Mouse (Mus musculus) intestine, postnatal 0 days (tissue): ENCODE measurements at regions not wholly inside any gene's neighbourhood (a gene's known extent, or its start where the extent isn't known, plus 50 kb on each side); places are given as distances from the start of the nearest gene placed in this dataset.

Experiments used
- ATAC-seq: fragments of 200-750 bp; cut with Nextera tagmentation; 2 replicates; pipeline ENCODE4 v1.8.0; 2017; ENCODE audit warnings: mild to moderate bottlenecking, moderate TSS enrichment, moderate library complexity
- H3K27ac ChIP-seq: fragments of 300-500 bp; sonication (generic); 2 replicates; pipeline ENCODE4 v1.5.1; 2014; ENCODE audit warnings: mild to moderate bottlenecking, low read depth, low read length, moderate library complexity
- H3K27me3 ChIP-seq: fragments of 300-500 bp; sonication (generic); replicated peaks from 2 replicates; pipeline ENCODE4 v1.6.1; 2014; ENCODE audit warnings: low read length, mixed read lengths; ENCODE audit not compliant: control insufficient read depth, insufficient read depth
- H3K36me3 ChIP-seq: fragments of 300-500 bp; sonication (generic); 2 replicates; pipeline ENCODE4 v1.6.1; 2014; ENCODE audit warnings: mild to moderate bottlenecking, moderate library complexity; ENCODE audit not compliant: control insufficient read depth, insufficient read depth
- H3K4me1 ChIP-seq: fragments of 300-500 bp; sonication (generic); replicated peaks from 2 replicates; pipeline ENCODE4 v1.6.1; 2014; ENCODE audit warnings: antibody characterized with exemption, low read length, mixed read lengths; ENCODE audit not compliant: control insufficient read depth, insufficient read depth
- H3K4me2 ChIP-seq: fragments of 300-500 bp; sonication (generic); replicated peaks from 2 replicates; pipeline ENCODE4 v1.6.1; 2014; ENCODE audit warnings: low read depth, mild to moderate bottlenecking, moderate library complexity
- H3K4me3 ChIP-seq: fragments of 300-500 bp; sonication (generic); 2 replicates; pipeline ENCODE4 v1.5.1; 2014; ENCODE audit warnings: low read depth, low read length
- H3K9ac ChIP-seq: fragments of 300-500 bp; sonication (generic); 2 replicates; pipeline ENCODE4 v1.6.1; 2014; ENCODE audit warnings: mild to moderate bottlenecking, low read depth, low read length
- H3K9me3 ChIP-seq: fragments of 300-500 bp; sonication (generic); 2 replicates; pipeline ENCODE4 v1.6.1; 2016; ENCODE audit warnings: mixed run types; ENCODE audit not compliant: control insufficient read depth
- CTCF ChIP-seq: sonication (generic); IDR thresholded peaks from 2 replicates; pipeline ENCODE4 v1.5.1; 2016; ENCODE audit warnings: low read depth, mild to moderate bottlenecking, control low read depth, antibody characterized with exemption, moderate library complexity
- WGBS: fragments of 180-500 bp; shearing (Covaris S2); extraction: QIAGEN DNeasy Blood & Tissue Kit; methylation state at CpG from one replicate; pipeline ENCODE4 v1.1.7; 2014; 5-methylcytosine and 5-hydroxymethylcytosine counted together

DNA sequence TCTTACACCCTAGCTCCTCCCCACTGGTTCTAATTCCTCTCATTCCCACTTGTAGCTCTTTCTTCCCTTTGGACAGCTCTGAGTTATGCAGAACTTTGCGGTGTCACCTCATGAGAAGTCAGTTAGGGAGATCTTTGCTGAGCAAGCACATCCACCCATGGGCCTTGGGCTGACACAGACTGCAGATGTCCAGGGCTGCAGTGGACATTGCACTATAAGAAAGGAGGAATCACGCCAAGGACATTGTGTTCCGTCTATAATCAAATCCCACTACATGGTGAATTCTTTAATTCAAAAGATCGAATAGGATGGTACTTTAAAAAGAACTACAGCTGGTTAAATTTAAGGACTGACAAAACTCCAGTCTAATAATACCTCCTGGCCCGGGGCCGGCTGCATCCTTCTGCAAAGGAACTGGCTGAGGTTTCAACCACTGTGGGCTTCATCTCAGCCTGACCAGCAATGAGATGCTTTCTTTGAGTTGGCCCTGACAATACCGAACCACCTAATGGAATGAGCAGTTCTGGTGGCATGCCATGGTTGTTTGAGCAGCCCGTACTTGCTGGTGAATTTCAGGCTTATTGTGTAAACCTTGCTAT is 320.3 kb downstream of the Nuak1 start:
- Histone ChIP-seq H3K9me3 (no peaks in the 10 kb centered on the region), H3K36me3 (no peaks in the 10 kb centered on the region), H3K4me3 (no peak overlapping the region), H3K9ac (no peak overlapping the region), H3K4me2 (no peak overlapping the region), H3K27me3 (no peaks in the 10 kb centered on the region), H3K4me1 (no peaks in the 10 kb centered on the region), H3K27ac (no peak overlapping the region)
- no peak for ATAC-seq
- 87% methylated on average over 8 of the region's 8 CpGs for WGBS
- TF ChIP-seq CTCF = no peak

DNA sequence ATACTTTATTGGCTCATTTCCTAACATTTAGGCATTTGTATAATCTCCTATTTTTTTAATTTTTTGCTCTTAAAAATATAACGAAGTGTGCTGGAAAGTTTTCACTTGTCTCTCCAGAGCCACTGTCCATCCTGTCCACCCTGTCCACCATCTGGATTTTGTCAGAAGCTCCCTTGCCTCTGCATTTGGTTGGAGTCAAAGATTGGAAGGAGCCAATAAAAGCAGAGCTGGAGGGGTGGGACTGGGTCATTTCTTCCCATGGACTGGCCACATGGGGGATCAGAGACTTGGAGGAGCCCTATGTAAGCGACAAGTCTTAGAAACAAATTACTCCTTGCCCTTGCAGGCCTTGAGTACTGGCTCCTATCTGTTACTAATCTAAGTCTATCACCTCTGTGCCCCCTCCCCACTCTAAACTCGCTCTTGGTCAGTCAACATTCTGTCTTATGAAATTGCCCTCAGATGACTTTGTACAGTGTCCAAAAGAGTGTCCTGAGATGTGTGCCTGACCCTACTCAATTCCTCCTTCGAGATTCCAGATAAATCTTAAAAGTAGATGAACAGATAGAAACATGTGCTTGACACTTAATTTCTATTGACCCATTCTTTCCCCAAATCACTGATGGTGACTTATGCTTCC is 303.3 kb downstream of the Nuak1 start:
- H3K9ac ChIP-seq = no peak overlapping the region
- no peaks in the 10 kb centered on the region for H3K36me3 ChIP-seq
- no peak overlapping the region for H3K4me2 ChIP-seq
- ATAC-seq = no peak
- H3K4me1 ChIP-seq = no peaks in the 10 kb centered on the region
- H3K27ac ChIP-seq = no peak overlapping the region
- H3K9me3 ChIP-seq = no peaks in the 10 kb centered on the region
- TF ChIP-seq CTCF = no peak
- H3K27me3 ChIP-seq = no peaks in the 10 kb centered on the region
- H3K4me3 ChIP-seq = no peak overlapping the region
- WGBS = 78% methylated on average over 4 of the region's 4 CpGs

- H3K9ac ChIP-seq = no peak overlapping the region
- ATAC-seq = no peak
These were observed 297.5 kb downstream of the Nuak1 start for GRCm38 (mm10) chr10:84142741-84143454.

DNA sequence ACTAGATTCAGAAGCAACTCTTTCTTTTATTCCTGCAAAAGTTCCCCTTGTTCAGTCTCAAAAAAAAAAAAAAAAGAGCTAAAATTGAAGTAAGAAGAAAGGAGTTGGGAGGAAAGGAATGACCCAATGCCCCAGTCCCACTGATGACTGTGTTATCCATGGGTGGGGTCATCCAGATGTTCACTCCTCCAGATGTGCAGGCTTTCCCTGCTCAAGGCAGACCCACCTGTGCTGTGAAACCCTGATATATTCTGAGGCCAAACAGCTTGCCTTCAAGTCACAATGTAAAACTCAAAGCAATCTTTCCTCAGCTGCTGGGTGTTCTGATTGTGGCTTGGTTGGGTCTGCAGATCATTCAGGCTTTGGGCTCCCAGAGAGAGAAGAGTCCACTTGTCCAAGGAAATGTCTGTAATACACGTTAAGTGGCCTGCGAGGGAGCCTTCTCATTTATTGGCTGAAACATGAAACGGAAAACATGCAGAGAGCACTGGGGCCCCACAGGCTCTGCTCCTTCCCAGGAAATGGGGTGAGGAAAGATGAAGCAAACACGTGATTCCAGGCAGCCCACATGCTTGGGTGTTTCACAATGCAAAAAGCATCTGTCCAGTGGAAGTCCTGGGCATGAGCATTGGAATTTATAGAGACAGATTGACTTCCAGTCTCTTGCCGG is 296.6 kb downstream of the Nuak1 start:
- Histone ChIP-seq H3K4me2 (no peak overlapping the region), H3K36me3 (no peaks in the 10 kb centered on the region), H3K4me3 (no peak overlapping the region), H3K27ac (no peak overlapping the region), H3K9ac (no peak overlapping the region), H3K9me3 (no peaks in the 10 kb centered on the region), H3K27me3 (no peaks in the 10 kb centered on the region), H3K4me1 (no peaks in the 10 kb centered on the region)
- TF ChIP-seq CTCF = no peak
- no peak for ATAC-seq
- WGBS = 34% methylated on average over 5 of the region's 5 CpGs

More at GRCm38 (mm10) chr10:84142741-84143454, 297.5 kb downstream of the Nuak1 start:
- no peaks in the 10 kb centered on the region for H3K4me1 ChIP-seq
- H3K4me3 ChIP-seq = no peak overlapping the region
- H3K4me2 ChIP-seq = no peak overlapping the region
- no peaks in the 10 kb centered on the region for H3K36me3 ChIP-seq
- 50% methylated on average over 8 of the region's 8 CpGs for WGBS
- H3K27ac ChIP-seq = no peak overlapping the region
- H3K27me3 ChIP-seq = no peaks in the 10 kb centered on the region
- no peak for TF ChIP-seq CTCF
- H3K9me3 ChIP-seq = no peaks in the 10 kb centered on the region

DNA sequence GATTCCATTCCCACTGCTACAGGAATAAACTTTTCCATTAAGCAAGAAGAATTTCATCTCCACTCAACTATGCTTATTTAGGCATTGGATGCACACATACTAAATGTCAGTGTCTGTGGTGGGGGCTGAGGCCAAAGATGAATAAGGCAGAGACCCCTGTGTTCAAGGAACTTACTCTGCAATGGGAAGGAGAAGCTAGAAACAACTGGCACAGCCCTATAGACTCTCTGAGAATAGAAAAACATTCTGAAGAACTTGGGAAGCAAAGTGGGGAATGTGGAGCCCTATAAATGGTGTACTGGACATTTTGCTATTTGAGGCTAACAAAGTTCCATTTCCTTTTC is 296.1 kb downstream of the Nuak1 start:
- no peak for TF ChIP-seq CTCF
- no peak overlapping the region for H3K4me2 ChIP-seq
- H3K4me3 ChIP-seq = no peak overlapping the region
- H3K27ac ChIP-seq = no peak overlapping the region
- no peaks in the 10 kb centered on the region for H3K27me3 ChIP-seq
- no peaks in the 10 kb centered on the region for H3K4me1 ChIP-seq
- no peak for ATAC-seq
- no peaks in the 10 kb centered on the region for H3K36me3 ChIP-seq
- no peak overlapping the region for H3K9ac ChIP-seq
- H3K9me3 ChIP-seq = no peaks in the 10 kb centered on the region

GRCm38 (mm10) chr10:84147305-84147984 is 293.0 kb downstream of the Nuak1 start:
- Histone ChIP-seq H3K27ac (no peak overlapping the region), H3K4me1 (no peaks in the 10 kb centered on the region), H3K9me3 (no peaks in the 10 kb centered on the region), H3K9ac (no peak overlapping the region), H3K4me3 (no peak overlapping the region), H3K36me3 (no peaks in the 10 kb centered on the region), H3K27me3 (no peaks in the 10 kb centered on the region), H3K4me2 (no peak overlapping the region)
- no peak for TF ChIP-seq CTCF
- ATAC-seq = no peak
- WGBS = 68% methylated on average over 2 of the region's 2 CpGs
